Mouse (Mus musculus) C2C12 (cell line): ENCODE results near the gene Spcs2.

Experiments
- CEBPB ChIP-seq: IDR thresholded peaks from one replicate; pipeline ENCODE4 v1.6.1; 2011; ENCODE audit warnings: low read depth, mild to moderate bottlenecking, control low read depth, moderate library complexity
- CTCF ChIP-seq: IDR thresholded peaks from one replicate; pipeline ENCODE4 v1.5.1; 2011; ENCODE audit not compliant: control insufficient read depth, insufficient read depth, insufficient read length

DNA sequence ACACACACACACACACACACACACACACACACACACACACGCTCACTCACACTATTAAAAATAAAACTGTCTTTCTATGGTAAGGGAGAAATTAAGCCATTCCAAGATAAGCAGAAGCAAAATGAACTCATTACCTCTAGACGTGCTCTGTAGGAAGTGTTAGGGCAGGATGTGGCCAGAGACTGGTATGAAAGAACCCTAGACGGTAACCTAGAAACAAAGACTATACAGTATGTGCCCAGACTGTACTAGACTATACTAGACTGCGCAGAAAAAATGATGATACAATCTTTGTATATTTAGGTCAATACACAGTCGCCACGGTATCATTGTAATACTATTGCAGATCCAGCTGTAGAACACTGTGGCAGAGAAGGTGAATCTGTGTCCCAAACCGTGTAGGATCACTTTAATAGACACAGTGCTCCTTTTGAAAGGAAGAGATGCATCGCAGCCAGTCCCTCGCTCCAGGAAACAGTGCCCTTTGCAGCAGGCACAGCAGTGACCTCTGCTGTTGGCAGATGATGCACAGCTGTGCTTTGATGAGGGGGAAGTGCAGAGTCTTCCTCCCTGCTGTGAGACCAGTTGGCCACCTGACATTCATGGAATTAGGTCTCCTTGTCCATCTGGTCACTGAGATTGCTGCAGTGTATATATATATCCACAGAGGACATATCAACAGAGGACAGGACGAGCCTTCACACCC is 26.1 kb upstream of the Spcs2 start:
- TF ChIP-seq CTCF: peak; percentile 16
- no peak for TF ChIP-seq CEBPB
